In genomic region chr16:12900670-12901069, GRCm38 (mm10) we compare ENCODE assay signal across 24 mouse cellular contexts.
A peak's percentile ranks its signal among the peaks of the same experiment; 100 is the strongest.
DNase-seq lines count a peak whose midpoint lies in the region; ATAC-seq and TF ChIP-seq lines count a peak whose summit lies in the region.
"Had no signal": no experiment of that assay in that cellular context is flagged by ENCODE, and none has a peak within 500 bp of the region (broad histone marks: within the 10 kb centered on the region; RNA-seq: fewer than 3 reads in every experiment).

No protein-coding gene starts in this region.

- H3K9me3 ChIP-seq in heart, embryonic 12.5 days (replicated peaks): peaks cover 2% of the 10 kb centered on the region; the same call in 1 of the 2 replicates
- H3K9me3 ChIP-seq in kidney, embryonic 16.5 days (ENCODE audit: low read length): no peaks in the 10 kb centered on the region
- no peaks in the 10 kb centered on the region for H3K9me3 ChIP-seq in kidney, postnatal 0 days (replicated peaks; ENCODE audit: low read length)
- no peaks in the 10 kb centered on the region for H3K9me3 ChIP-seq in liver, embryonic 11.5 days (ENCODE audit: control insufficient read depth, low read length)
- H3K9me3 ChIP-seq: forebrain, embryonic 13.5 days; heart, embryonic 10.5 days; liver, embryonic 12.5 days; megakaryocyte, embryonic 14.5 days had no signal

- H3K4me2 ChIP-seq in heart, embryonic 12.5 days: no peak overlapping the region
- no peak overlapping the region for H3K4me2 ChIP-seq in kidney, embryonic 16.5 days (replicated peaks; ENCODE audit: low read depth, low read length)
- H3K4me2 ChIP-seq in kidney, postnatal 0 days (ENCODE audit: low read length): no peak overlapping the region
- no peak overlapping the region for H3K4me2 ChIP-seq in liver, embryonic 11.5 days
- H3K4me2 ChIP-seq: forebrain, embryonic 13.5 days; limb, embryonic 13.5 days; liver, embryonic 12.5 days had no signal

- H3K27me3 ChIP-seq in heart, embryonic 12.5 days (replicated peaks): no peaks in the 10 kb centered on the region
- no peaks in the 10 kb centered on the region for H3K27me3 ChIP-seq in kidney, embryonic 16.5 days (ENCODE audit: insufficient read depth, low read length)
- H3K27me3 ChIP-seq in kidney, postnatal 0 days (ENCODE audit: insufficient read depth, low read length): no peaks in the 10 kb centered on the region
- H3K27me3 ChIP-seq in liver, embryonic 11.5 days (replicated peaks; ENCODE audit: control insufficient read depth, insufficient read depth, low read length): no peaks in the 10 kb centered on the region
- H3K27me3 ChIP-seq: forebrain, embryonic 13.5 days; limb, embryonic 13.5 days; liver, embryonic 12.5 days; megakaryocyte, embryonic 14.5 days had no signal

- H3K9ac ChIP-seq in heart, embryonic 12.5 days: no peak overlapping the region
- H3K9ac ChIP-seq in kidney, embryonic 16.5 days (replicated peaks; ENCODE audit: low read length): no peak overlapping the region
- no peak overlapping the region for H3K9ac ChIP-seq in kidney, postnatal 0 days (ENCODE audit: low read depth, low read length)
- H3K9ac ChIP-seq in liver, embryonic 11.5 days (ENCODE audit: low read depth, low read length): no peak overlapping the region
- H3K9ac ChIP-seq: forebrain, embryonic 13.5 days; limb, embryonic 13.5 days; liver, embryonic 12.5 days; liver, postnatal 0 days had no signal

- DNase-seq in heart, adult 11 months: peak; percentile 70
- DNase-seq in kidney, adult 18-20 months: peak; percentile 46
- no peak for DNase-seq in kidney, postnatal 0 days (ENCODE audit: low spot score)
- DNase-seq in liver, embryonic 11.5 days (ENCODE audit: low spot score): no peak
- DNase-seq in right cerebral cortex, postnatal 4 days: no peak
- DNase-seq: adrenal gland, adult 2 months; adrenal gland, postnatal 36 days; cerebellum, adult 9-10 months; cerebellum, postnatal 36 days; gastrocnemius, postnatal 14 days; heart, postnatal 36 days; liver, postnatal 0 days; lung, postnatal 4 days; midbrain, embryonic 14.5 days had no signal

- TF ChIP-seq POLR2A in olfactory bulb, adult 2 months (IDR thresholded peaks at IDR 0.05; ENCODE audit: insufficient read depth, low read depth, low read length): no peak

- TF ChIP-seq CTCF in kidney, postnatal 0 days (IDR thresholded peaks at IDR 0.05; ENCODE audit: low read depth): no peak
- TF ChIP-seq CTCF in olfactory bulb, adult 2 months (IDR thresholded peaks at IDR 0.05; ENCODE audit: insufficient read depth, low read depth, low read length): no peak

- 79% methylated on average over 8 of the region's 8 CpGs for WGBS in heart, embryonic 12.5 days
- WGBS in kidney, embryonic 16.5 days: 75% methylated on average over 8 of the region's 8 CpGs
- 72% methylated on average over 8 of the region's 8 CpGs for WGBS in kidney, postnatal 0 days
- 67% methylated on average over 8 of the region's 8 CpGs for WGBS in olfactory bulb, adult 2 months
- 78% methylated on average over 8 of the region's 8 CpGs for WGBS in liver, embryonic 11.5 days

- no peaks in the 10 kb centered on the region for H3K36me3 ChIP-seq in heart, embryonic 12.5 days
- H3K36me3 ChIP-seq in kidney, embryonic 16.5 days (ENCODE audit: insufficient read depth, low read length): no peaks in the 10 kb centered on the region
- H3K36me3 ChIP-seq in kidney, postnatal 0 days (ENCODE audit: insufficient read depth, low read length): no peaks in the 10 kb centered on the region
- no peaks in the 10 kb centered on the region for H3K36me3 ChIP-seq in liver, embryonic 11.5 days (ENCODE audit: control insufficient read depth, insufficient read depth, low read length)
- H3K36me3 ChIP-seq: heart, embryonic 10.5 days; limb, embryonic 13.5 days; liver, embryonic 12.5 days had no signal

- H3K27ac ChIP-seq in heart, embryonic 12.5 days (ENCODE audit: poor library complexity, severe bottlenecking): no peak overlapping the region
- H3K27ac ChIP-seq in kidney, embryonic 16.5 days (ENCODE audit: low read length): no peak overlapping the region
- H3K27ac ChIP-seq in kidney, postnatal 0 days: no peak overlapping the region
- 0 out of 2 replicates have a peak overlapping the region, but pooled peaks have one; percentile 47 for H3K27ac ChIP-seq in olfactory bulb, adult 2 months (ENCODE audit: insufficient read depth, low read depth, low read length)
- H3K27ac ChIP-seq in liver, embryonic 11.5 days (ENCODE audit: low read depth, low read length): no peak overlapping the region
- H3K27ac ChIP-seq: heart, embryonic 10.5 days; limb, embryonic 13.5 days; liver, embryonic 12.5 days had no signal

- no peaks in the 10 kb centered on the region for H3K4me1 ChIP-seq in heart, embryonic 12.5 days (replicated peaks)
- no peaks in the 10 kb centered on the region for H3K4me1 ChIP-seq in kidney, embryonic 16.5 days (ENCODE audit: insufficient read depth, low read length)
- no peaks in the 10 kb centered on the region for H3K4me1 ChIP-seq in kidney, postnatal 0 days (replicated peaks; ENCODE audit: insufficient read depth, low read length)
- peaks cover 9% of the 10 kb centered on the region for H3K4me1 ChIP-seq in olfactory bulb, adult 2 months (ENCODE audit: control insufficient read depth, insufficient read depth, low read length)
- H3K4me1 ChIP-seq in liver, embryonic 11.5 days (replicated peaks; ENCODE audit: control insufficient read depth, insufficient read depth, low read length): no peaks in the 10 kb centered on the region
- H3K4me1 ChIP-seq: heart, embryonic 10.5 days; limb, embryonic 13.5 days; liver, embryonic 12.5 days had no signal

- no peak overlapping the region for H3K4me3 ChIP-seq in heart, embryonic 12.5 days
- no peak overlapping the region for H3K4me3 ChIP-seq in kidney, embryonic 16.5 days (ENCODE audit: low read length)
- no peak overlapping the region for H3K4me3 ChIP-seq in kidney, postnatal 0 days (replicated peaks; ENCODE audit: low read depth, low read length)
- H3K4me3 ChIP-seq in olfactory bulb, adult 2 months (ENCODE audit: insufficient read depth, low read depth, low read length): no peak overlapping the region
- H3K4me3 ChIP-seq in liver, embryonic 11.5 days (ENCODE audit: low read depth, low read length): no peak overlapping the region
- H3K4me3 ChIP-seq: forebrain, embryonic 13.5 days; heart, embryonic 10.5 days; limb, embryonic 13.5 days; liver, embryonic 12.5 days; megakaryocyte, embryonic 14.5 days had no signal

- ATAC-seq in heart, embryonic 12.5 days (ENCODE audit: insufficient number of reproducible peaks, low FRiP score): no peak
- no peak for ATAC-seq in kidney, embryonic 16.5 days (ENCODE audit: low FRiP score, low TSS enrichment)
- peak; percentile 61; the same call in 1 of the 2 replicates for ATAC-seq in kidney, postnatal 0 days (replicated peaks; ENCODE audit: low FRiP score, low read depth)
- ATAC-seq in liver, embryonic 11.5 days (replicated peaks; ENCODE audit: low FRiP score): no peak
- ATAC-seq: activated CD4-positive, CD25-positive, alpha-beta regulatory T cell, adult 4 months; intestine, postnatal 0 days; liver, embryonic 12.5 days; liver, postnatal 0 days had no signal

Comparison
In these comparisons a context has a peak if more than half of its experiments do, and no peak if none do; other contexts are left out.
1. DNase-seq: peak in heart, adult 11 months (single experiment) and kidney, adult 18-20 months (single experiment); none in kidney, postnatal 0 days (single experiment), liver, embryonic 11.5 days (single experiment) and right cerebral cortex, postnatal 4 days (single experiment).